Mouse (Mus musculus) embryonic facial prominence, embryonic 10.5 days (tissue): Measurements from ENCODE around the gene Abhd2. TPM values are rescaled to one million over a fixed set of nuclear protein-coding genes. Genes with fewer than 3 reads are reported as not detected.
"Not testable (repeated sequence)": the region's sequence is repeated elsewhere in the genome, so short reads cannot be mapped to it uniquely, and the experiment has no call there.

Experiments used
- DNase-seq: peaks from one replicate; pipeline ENCODE4 v3.0.0-alpha.2; 2017; ENCODE audit warnings: low spot score
- H3K27ac ChIP-seq: fragments of 300-500 bp; sonication (generic); replicated peaks from 2 replicates; pipeline ENCODE4 v1.5.1; 2016; ENCODE audit warnings: mild to moderate bottlenecking
- H3K27me3 ChIP-seq: fragments of 300-500 bp; sonication (generic); replicated peaks from 2 replicates; pipeline ENCODE4 v1.6.1; 2016; ENCODE audit warnings: low read depth, mild to moderate bottlenecking; ENCODE audit not compliant: poor library complexity, severe bottlenecking
- H3K36me3 ChIP-seq: fragments of 300-500 bp; sonication (generic); replicated peaks from 2 replicates; pipeline ENCODE4 v1.6.1; 2016; ENCODE audit warnings: mild to moderate bottlenecking, moderate library complexity
- H3K4me1 ChIP-seq: fragments of 300-500 bp; sonication (generic); 2 replicates; pipeline ENCODE4 v1.6.1; 2016
- H3K4me3 ChIP-seq: fragments of 300-500 bp; sonication (generic); 2 replicates; pipeline ENCODE4 v1.5.1; 2016; ENCODE audit warnings: mild to moderate bottlenecking, moderate library complexity
- H3K9me3 ChIP-seq: fragments of 300-500 bp; sonication (generic); 2 replicates; pipeline ENCODE4 v1.6.1; 2016; ENCODE audit warnings: mild to moderate bottlenecking
- WGBS: fragments of 180-500 bp; shearing (Covaris S2); methylation state at CpG from one replicate; pipeline ENCODE4 v1.1.7; 2016; 5-methylcytosine and 5-hydroxymethylcytosine counted together
- polyA plus RNA-seq: library from polyadenylated mRNA; unstranded; fragments of >200 nt; fragmentation: Nextera tagmentation; extraction: Ambion mirVana; gene quantifications from 2 replicates; pipeline ENCODE4 v1.2.1, GENCODE M21; 2016

The Abhd2 gene
- polyA plus RNA-seq, 1 experiment from 2014 or later, result 8.7 TPM

DNA sequence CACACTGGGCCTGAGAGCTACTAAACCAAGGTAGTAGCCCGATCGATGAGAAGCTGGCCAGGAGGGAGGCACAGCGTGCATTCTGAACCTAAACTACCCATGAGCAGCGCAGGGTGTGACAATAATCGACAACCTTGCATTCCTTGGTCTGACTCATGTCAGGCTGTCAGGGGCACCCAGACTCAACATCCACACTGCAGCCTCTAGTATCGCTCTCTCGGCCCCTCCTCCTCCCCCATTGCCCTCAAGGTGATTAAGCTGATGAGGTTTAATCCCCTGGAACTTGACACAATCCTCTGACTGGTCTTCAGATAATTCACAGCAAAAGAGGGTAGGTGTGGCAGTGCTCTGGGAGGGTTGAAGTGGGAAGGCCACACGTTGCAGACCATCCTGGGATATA, 3.6 kb upstream of the Abhd2 start:
- 49% methylated on average over 8 of the region's 8 CpGs for WGBS
- no peak overlapping the region for H3K4me3 ChIP-seq
- peaks cover 30% of the 10 kb centered on the region for H3K4me1 ChIP-seq
- no peaks in the 10 kb centered on the region for H3K36me3 ChIP-seq
- no peaks in the 10 kb centered on the region for H3K9me3 ChIP-seq
- no peak for DNase-seq
- no peak overlapping the region for H3K27ac ChIP-seq
- H3K27me3 ChIP-seq, result no peaks in the 10 kb centered on the region

DNA sequence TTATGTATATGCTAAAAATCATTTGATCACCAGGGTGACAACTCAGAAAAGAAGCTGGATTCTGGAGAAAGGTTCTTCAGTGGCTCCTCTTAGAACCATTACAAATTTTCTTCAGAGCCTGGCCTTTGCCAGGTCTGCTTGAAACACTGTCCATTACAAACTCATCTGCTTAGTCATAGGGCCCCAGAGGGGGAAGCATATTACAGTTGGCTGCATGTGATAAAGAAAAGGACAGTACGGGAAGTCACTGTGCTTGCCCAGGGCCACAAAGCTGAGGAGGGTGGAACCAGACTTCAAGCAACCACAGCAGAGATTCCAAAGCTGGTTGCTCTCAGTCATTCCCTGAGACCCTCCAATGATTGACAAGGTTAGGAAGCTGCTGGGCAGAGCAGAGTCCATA, 3.1 kb upstream of the Abhd2 start:
- H3K27ac ChIP-seq, result no peak overlapping the region
- no peaks in the 10 kb centered on the region for H3K27me3 ChIP-seq
- peaks cover 35% of the 10 kb centered on the region for H3K4me1 ChIP-seq
- WGBS, result 69% methylated on average over 1 of the region's 1 CpGs
- no peak for DNase-seq
- H3K4me3 ChIP-seq, result no peak overlapping the region
- H3K36me3 ChIP-seq, result no peaks in the 10 kb centered on the region
- no peaks in the 10 kb centered on the region for H3K9me3 ChIP-seq

DNA sequence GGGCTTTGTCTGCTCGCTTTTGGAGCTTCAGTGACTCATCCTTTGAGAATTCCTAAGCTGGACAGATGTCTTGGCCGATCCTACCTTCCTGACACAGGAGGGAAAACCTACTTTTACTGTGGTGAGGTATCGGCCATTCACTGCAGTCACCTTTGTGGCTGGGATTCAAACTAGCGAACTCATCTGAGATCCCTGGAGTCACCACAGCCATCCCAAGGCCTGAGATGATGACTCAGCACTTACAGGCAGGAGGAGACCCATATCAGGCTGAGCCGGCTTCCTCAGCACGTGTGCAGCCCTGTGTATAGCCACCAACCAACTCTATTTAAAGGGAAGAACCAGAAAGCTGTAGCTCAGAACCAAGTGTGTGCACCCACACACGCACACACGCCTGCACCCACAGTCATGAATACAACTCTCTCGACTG, 2.0 kb upstream of the Abhd2 start:
- 85% methylated on average over 9 of the region's 9 CpGs for WGBS
- Histone ChIP-seq H3K4me1 (peaks cover 46% of the 10 kb centered on the region), H3K9me3 (no peaks in the 10 kb centered on the region), H3K27ac (no peak overlapping the region), H3K4me3 (no peak overlapping the region), H3K27me3 (no peaks in the 10 kb centered on the region), H3K36me3 (no peaks in the 10 kb centered on the region)
- no peak for DNase-seq

DNA sequence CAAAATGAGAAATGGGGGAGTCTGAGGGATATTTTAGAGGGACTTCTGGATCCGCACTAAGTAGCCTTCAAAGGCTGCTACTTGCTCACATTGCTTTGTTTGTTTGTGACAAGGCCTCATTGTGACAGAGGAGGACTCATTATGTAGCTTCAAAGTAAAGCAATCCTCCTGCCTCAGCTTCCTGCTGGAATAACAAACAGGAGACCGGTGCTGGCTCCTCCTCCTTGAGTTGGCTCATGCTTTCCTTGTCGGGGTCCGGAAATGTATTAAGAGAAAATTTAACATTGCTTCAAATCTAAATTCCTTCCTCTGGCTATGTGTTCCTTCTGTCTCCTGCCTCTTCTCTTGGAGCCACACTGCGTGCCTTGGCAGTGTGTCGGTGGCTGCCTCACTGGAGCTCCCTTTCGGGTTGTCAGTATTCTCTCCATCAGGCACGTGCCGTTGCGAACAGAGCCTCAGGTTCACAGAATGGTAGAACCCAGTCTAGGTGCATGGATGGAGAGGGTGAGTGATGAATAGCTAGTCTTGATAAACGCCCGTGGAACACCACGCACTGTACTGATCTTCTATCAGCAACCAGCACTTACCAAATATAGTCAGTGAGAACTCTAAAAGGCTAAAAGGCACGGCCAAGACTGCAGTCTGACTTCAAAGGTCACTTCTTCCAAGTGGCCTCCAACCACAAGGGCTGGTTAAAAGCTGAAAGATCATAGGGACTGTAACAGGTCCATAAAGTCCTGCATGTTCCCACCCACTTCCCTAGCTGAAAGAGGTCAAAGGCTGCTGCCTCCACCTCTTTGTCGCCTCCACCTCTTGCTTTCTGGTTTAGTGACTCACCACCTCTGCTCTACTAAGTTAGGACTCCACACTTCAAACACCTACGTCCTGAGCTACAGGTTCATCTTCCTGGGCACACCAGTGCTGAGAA, 874 bp upstream of the Abhd2 start:
- Histone ChIP-seq H3K27ac (peak overlapping the region; percentile 81), H3K27me3 (no peaks in the 10 kb centered on the region), H3K4me1 (peaks cover 54% of the 10 kb centered on the region), H3K36me3 (peaks cover 4% of the 10 kb centered on the region), H3K4me3 (peak overlapping the region; percentile 77), H3K9me3 (no peaks in the 10 kb centered on the region)
- 84% methylated on average over 16 of the region's 16 CpGs for WGBS
- no peak for DNase-seq

DNA sequence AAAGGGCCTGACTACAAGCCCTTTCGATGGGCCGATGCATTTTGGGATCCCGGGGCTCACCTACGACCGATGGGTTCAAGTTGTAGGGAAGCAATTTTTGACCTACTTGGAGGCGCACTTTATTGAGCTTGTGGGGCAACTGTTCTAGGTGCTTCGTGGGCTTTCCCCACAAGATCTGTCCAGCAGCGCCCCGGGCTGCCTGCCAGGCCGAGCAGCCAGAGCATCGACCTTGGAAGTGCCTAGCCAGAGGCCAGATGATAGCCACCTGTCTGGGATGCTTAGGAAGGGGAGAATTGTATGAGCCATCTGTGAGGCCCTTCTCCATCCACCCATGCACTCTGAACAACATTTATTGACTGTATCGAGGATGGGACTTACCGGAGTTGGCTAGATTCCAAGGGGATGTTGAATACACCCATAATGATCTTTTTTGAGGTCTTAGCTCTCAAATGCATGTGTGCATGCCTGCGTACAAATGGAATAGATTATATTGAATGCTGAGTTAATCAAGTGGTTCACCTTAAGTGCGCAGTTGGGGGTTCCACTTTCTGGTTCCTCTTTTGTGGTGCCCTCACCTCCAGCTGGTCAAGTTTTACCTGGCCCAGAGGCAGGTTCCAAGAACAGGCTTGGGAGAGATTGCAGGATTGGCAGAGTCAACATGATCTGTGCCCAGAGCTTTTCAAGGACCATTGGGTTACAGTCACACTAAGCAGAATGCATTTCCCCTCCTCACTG, 906 bp downstream of the Abhd2 start:
- Histone ChIP-seq H3K4me3 (peak overlapping the region; percentile 77), H3K36me3 (peaks cover 5% of the 10 kb centered on the region), H3K9me3 (no peaks in the 10 kb centered on the region), H3K4me1 (peaks cover 63% of the 10 kb centered on the region), H3K27ac (peak overlapping the region; percentile 86), H3K27me3 (no peaks in the 10 kb centered on the region)
- WGBS, result 22% methylated on average over 15 of the region's 15 CpGs
- no peak for DNase-seq

DNA sequence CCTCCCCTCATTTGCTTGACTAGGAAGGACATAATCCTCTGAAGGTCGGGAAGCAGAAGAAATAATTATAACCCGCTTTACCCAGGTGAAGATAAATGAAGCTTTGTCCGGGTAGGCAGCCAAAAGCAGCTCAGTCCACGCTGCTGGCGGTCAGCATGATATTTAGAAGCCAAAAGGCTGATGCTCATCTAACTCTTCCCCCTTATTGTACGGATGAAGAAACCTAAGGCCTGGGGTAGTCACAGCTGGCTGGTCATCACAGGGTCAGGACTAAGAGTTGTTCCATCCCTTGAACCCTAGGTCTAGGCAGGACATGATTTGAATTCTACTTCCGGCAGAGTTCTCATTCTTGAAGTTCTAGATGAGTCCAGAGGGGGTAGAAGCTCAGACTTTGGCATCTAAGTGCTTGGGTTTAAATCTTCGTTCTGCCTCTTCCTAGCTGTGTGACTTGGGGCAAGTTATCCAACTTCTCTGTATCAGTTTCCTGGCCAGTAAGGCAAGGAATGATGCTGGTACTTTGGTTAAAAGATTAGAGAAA, 1.5 kb downstream of the Abhd2 start:
- 86% methylated on average over 8 of the region's 8 CpGs for WGBS
- Histone ChIP-seq H3K4me3 (peak overlapping the region; percentile 77), H3K27me3 (no peaks in the 10 kb centered on the region), H3K9me3 (no peaks in the 10 kb centered on the region), H3K4me1 (peaks cover 65% of the 10 kb centered on the region), H3K36me3 (peaks cover 5% of the 10 kb centered on the region), H3K27ac (no peak overlapping the region)
- no peak for DNase-seq

DNA sequence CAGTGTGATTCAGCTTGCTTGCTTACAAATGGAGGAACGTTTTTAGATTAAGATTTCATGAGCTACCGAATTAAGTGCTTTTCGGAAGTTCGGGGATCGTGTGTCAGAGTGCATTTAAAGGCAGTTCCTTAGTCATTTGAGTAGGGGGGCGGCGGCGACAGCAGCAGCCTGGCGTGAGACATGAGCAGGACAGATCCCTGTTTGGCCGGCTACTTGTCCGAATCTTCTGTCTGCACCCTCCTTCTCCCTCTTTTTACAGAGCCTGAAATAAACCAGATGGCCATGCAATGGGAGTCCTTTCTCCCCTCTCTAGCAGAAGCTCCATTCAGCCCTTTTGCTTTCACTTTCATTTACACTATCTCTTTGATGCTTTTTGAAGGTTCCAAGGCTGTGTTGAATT, 2.3 kb downstream of the Abhd2 start:
- WGBS, result 42% methylated on average over 11 of the region's 11 CpGs
- Histone ChIP-seq H3K4me1 (peaks cover 63% of the 10 kb centered on the region), H3K36me3 (peaks cover 5% of the 10 kb centered on the region), H3K27ac (no peak overlapping the region), H3K27me3 (no peaks in the 10 kb centered on the region), H3K4me3 (peak overlapping the region; percentile 77), H3K9me3 (no peaks in the 10 kb centered on the region)
- peak; percentile 26 for DNase-seq

DNA sequence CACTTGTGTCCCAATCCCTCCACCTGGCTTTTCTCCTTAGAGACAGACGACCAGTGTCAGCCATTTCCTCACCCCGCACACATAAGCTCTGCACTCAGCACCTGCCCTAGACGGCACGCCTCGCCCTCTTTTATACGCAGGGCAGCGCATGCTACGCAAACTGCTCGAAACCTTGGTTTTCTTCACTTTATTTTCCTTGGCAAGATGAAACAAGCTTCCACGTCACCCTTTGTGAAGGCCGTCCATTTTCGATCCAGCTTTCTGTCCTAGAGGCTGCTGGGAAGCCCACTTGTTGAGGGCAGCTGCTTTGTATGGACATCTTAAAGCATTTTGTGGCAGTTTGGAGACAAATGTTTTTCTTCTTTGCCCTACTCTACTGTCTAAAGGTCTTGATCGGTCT, 5.4 kb downstream of the Abhd2 start:
- no peaks in the 10 kb centered on the region for H3K27me3 ChIP-seq
- no peak for DNase-seq
- peaks cover 53% of the 10 kb centered on the region for H3K4me1 ChIP-seq
- no peaks in the 10 kb centered on the region for H3K9me3 ChIP-seq
- WGBS, result 89% methylated on average over 13 of the region's 13 CpGs
- no peak overlapping the region for H3K27ac ChIP-seq
- no peak overlapping the region for H3K4me3 ChIP-seq
- peaks cover 8% of the 10 kb centered on the region for H3K36me3 ChIP-seq

DNA sequence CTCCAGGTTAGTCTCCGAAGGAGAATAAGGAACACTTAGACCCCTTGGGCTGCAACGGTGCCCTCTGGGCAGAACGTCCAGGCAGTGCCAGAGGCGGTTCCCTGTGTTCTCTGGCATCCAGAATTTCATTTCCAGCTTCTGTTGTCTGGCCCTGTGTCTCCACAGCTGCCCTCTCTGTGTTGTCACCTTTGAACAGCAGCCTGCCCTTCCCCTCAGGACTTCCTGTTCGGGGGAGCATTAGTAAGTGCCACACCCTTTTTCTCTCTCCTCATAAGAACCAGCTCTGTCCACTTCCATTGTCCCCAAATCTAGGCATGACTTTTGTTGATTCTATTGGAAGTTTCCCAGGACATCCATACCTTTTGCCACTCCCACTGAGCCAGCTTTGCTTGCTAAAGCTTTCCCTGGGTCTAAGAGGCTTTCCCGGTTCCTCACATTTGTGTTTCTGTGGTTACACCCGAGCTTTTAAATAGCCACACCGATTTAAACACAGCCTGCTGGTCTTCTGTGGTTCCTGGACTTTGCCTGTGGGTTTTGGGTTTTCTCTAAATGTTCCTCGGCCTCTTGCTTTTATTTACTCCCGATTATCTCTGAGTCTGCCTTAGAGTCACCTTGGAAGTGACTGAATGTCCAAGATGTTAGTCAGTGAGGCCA, 6.5 kb downstream of the Abhd2 start:
- Histone ChIP-seq H3K27me3 (no peaks in the 10 kb centered on the region), H3K4me3 (no peak overlapping the region; the same call in 1 of the 2 replicates), H3K27ac (peak overlapping the region; percentile 65), H3K36me3 (peaks cover 8% of the 10 kb centered on the region), H3K4me1 (peaks cover 50% of the 10 kb centered on the region), H3K9me3 (no peaks in the 10 kb centered on the region)
- 71% methylated on average over 10 of the region's 10 CpGs for WGBS
- DNase-seq, result no peak

DNA sequence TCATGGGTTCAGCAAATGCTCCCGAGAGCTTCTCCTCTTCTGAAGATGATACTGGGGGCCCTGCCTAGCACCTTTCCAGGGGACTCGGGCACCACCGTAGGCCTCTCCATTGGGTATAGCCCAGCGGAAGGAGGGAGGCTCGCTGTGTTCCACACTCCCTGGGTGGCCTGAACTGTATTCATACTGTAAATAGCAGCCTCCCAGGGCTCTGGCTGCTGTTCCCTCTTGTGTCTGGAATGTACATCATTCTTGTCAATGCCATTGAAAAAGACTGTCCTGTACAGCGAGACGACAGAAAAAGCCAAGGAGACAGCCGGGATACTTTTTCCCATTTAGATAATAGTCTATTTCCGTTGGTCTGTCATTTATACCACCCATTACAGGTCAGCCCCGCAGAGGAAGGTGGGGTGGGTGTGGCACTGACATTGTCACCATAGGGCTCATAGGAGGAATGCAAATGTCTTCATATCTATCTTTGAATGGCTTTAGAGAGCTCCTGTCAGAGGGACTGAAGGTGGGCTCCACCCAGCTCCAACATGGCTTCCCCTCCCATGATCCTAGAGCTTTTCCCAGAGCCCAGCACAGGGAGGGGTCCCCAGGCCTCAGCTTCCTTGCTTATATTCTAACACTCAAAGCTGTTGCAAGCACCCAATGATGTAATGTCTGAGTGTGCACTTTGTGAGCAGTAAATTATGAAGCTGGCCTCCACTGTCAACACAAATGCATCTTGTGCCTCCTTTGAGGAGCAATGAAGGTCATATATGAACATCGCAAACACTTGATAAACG, 10.1 kb downstream of the Abhd2 start:
- peaks cover 27% of the 10 kb centered on the region for H3K4me1 ChIP-seq
- no peaks in the 10 kb centered on the region for H3K9me3 ChIP-seq
- peaks cover 20% of the 10 kb centered on the region for H3K36me3 ChIP-seq
- DNase-seq, result no peak
- WGBS, result 93% methylated on average over 12 of the region's 12 CpGs
- H3K4me3 ChIP-seq, result no peak overlapping the region
- no peak overlapping the region for H3K27ac ChIP-seq
- no peaks in the 10 kb centered on the region for H3K27me3 ChIP-seq

DNA sequence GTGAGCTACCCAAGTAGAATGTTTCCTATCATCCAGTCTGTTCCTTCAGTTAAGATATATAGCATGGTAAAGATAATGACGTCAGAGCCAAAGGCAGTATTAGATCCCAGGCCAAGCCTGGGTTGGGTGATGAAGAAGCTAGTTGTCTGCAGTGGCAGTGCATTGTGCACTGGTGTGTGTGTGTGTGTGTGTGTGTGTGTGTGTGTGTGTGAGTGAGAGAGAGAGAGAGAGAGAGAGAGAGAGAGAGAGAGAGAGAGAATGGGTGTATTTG, 10.6 kb downstream of the Abhd2 start:
- H3K9me3 ChIP-seq, DNase-seq, H3K27me3 ChIP-seq, H3K27ac ChIP-seq, H3K4me3 ChIP-seq: not testable (repeated sequence)
- Histone ChIP-seq H3K4me1 (peaks cover 21% of the 10 kb centered on the region), H3K36me3 (peaks cover 20% of the 10 kb centered on the region)
- 87% methylated on average over 1 of the region's 1 CpGs for WGBS
